Mouse (Mus musculus) neural tube, embryonic 14.5 days (tissue): ENCODE measurements around the gene Tmem115. TPM values are rescaled to one million over a fixed set of nuclear protein-coding genes. Genes with fewer than 3 reads are reported as not detected.

Source experiments
- ATAC-seq: fragments of 200-750 bp; cut with Nextera tagmentation; 2 replicates; pipeline ENCODE4 v1.8.0; 2017; ENCODE audit warnings: low read depth, mild to moderate bottlenecking, moderate TSS enrichment, moderate library complexity
- H3K27ac ChIP-seq: fragments of 300-500 bp; sonication (generic); 2 replicates; pipeline ENCODE4 v1.5.1; 2014; ENCODE audit warnings: low read depth, mild to moderate bottlenecking, control low read depth, low read length, moderate library complexity, mixed read lengths
- H3K27me3 ChIP-seq: fragments of 300-500 bp; sonication (generic); 2 replicates; pipeline ENCODE4 v1.6.1; 2014; ENCODE audit warnings: low read length; ENCODE audit not compliant: control insufficient read depth, insufficient read depth
- H3K36me3 ChIP-seq: fragments of 300-500 bp; sonication (generic); 2 replicates; pipeline ENCODE4 v1.6.1; 2014; ENCODE audit warnings: low read length, mixed read lengths; ENCODE audit not compliant: control insufficient read depth, insufficient read depth
- H3K4me1 ChIP-seq: fragments of 300-500 bp; sonication (generic); 2 replicates; pipeline ENCODE4 v1.6.1; 2014; ENCODE audit warnings: low read length; ENCODE audit not compliant: control insufficient read depth, insufficient read depth
- H3K4me2 ChIP-seq: fragments of 300-500 bp; sonication (generic); 2 replicates; pipeline ENCODE4 v1.6.1; 2014; ENCODE audit warnings: mild to moderate bottlenecking, low read depth, low read length, control low read depth
- H3K4me3 ChIP-seq: fragments of 300-500 bp; sonication (generic); 2 replicates; pipeline ENCODE4 v1.5.1; 2014; ENCODE audit warnings: low read depth, low read length, control low read depth, mixed read lengths
- H3K9ac ChIP-seq: fragments of 300-500 bp; sonication (generic); replicated peaks from 2 replicates; pipeline ENCODE4 v1.6.1; 2014; ENCODE audit warnings: low read depth, mild to moderate bottlenecking, control low read depth, low read length, mixed read lengths
- H3K9me3 ChIP-seq: fragments of 300-500 bp; sonication (generic); 2 replicates; pipeline ENCODE4 v1.6.1; 2016; ENCODE audit warnings: low read length; ENCODE audit not compliant: control insufficient read depth
- WGBS: fragments of 180-500 bp; shearing (Covaris S2); extraction: QIAGEN DNeasy Blood & Tissue Kit; methylation state at CpG from one replicate; pipeline ENCODE4 v1.1.7; 2014; 5-methylcytosine and 5-hydroxymethylcytosine counted together
- polyA plus RNA-seq: library from polyadenylated mRNA; unstranded; fragments of >200 nt; fragmentation: Nextera tagmentation; extraction: Ambion mirVana; gene quantifications from 2 replicates; pipeline ENCODE4 v1.2.1, GENCODE M21; 2014

Gene Tmem115
- 47.7 and 48.7 TPM in 2 replicates for polyA plus RNA-seq

GRCm38 (mm10) chr9:107533791-107534407, at the start of gene Tmem115:
Gene Tmem115 (plus strand): TSS chr9:107533945.
- Histone ChIP-seq H3K9me3 (no peaks in the 10 kb centered on the region), H3K9ac (peak within 1 kb of the TSS; percentile 85), H3K4me3 (peak within 1 kb of the TSS; percentile 84), H3K27me3 (no peaks in the 10 kb centered on the region), H3K36me3 (peaks cover 12% of the 10 kb centered on the region), H3K27ac (peak within 1 kb of the TSS; percentile 68), H3K4me2 (peak within 1 kb of the TSS; percentile 100), H3K4me1 (peaks cover 25% of the 10 kb centered on the region)
- WGBS = under 1% methylated on average over 47 of the region's 48 CpGs
- ATAC-seq = peak; percentile 98

- Histone ChIP-seq H3K27ac (peak overlapping the region; percentile 87), H3K9me3 (no peaks in the 10 kb centered on the region), H3K4me3 (no peak overlapping the region), H3K27me3 (no peaks in the 10 kb centered on the region), H3K9ac (0 out of 2 replicates have a peak overlapping the region, but pooled peaks have one; percentile 16), H3K36me3 (no peaks in the 10 kb centered on the region), H3K4me1 (peaks cover 46% of the 10 kb centered on the region), H3K4me2 (no peak overlapping the region)
- ATAC-seq = peak; percentile 85
- WGBS = 32% methylated on average over 17 of the region's 17 CpGs
Measured at GRCm38 (mm10) chr9:107484302-107484701, 49.4 kb upstream of the Tmem115 start.

- Histone ChIP-seq H3K27me3 (no peaks in the 10 kb centered on the region), H3K9me3 (no peaks in the 10 kb centered on the region), H3K4me2 (no peak overlapping the region), H3K4me1 (peaks cover 41% of the 10 kb centered on the region), H3K9ac (no peak overlapping the region), H3K4me3 (no peak overlapping the region), H3K36me3 (no peaks in the 10 kb centered on the region), H3K27ac (peak overlapping the region; percentile 87)
- WGBS = 54% methylated on average over 6 of the region's 6 CpGs
- no peak for ATAC-seq
Measured at GRCm38 (mm10) chr9:107484766-107485165, 49.0 kb upstream of the Tmem115 start.

GRCm38 (mm10) chr9:107486086-107486485, 47.7 kb upstream of the Tmem115 start:
- WGBS = 14% methylated on average over 10 of the region's 10 CpGs
- no peaks in the 10 kb centered on the region for H3K36me3 ChIP-seq
- no peak for ATAC-seq
- H3K9me3 ChIP-seq = no peaks in the 10 kb centered on the region
- H3K9ac ChIP-seq = no peak overlapping the region
- no peaks in the 10 kb centered on the region for H3K27me3 ChIP-seq
- H3K4me1 ChIP-seq = peaks cover 28% of the 10 kb centered on the region
- H3K4me2 ChIP-seq = no peak overlapping the region
- H3K4me3 ChIP-seq = no peak overlapping the region
- H3K27ac ChIP-seq = peak overlapping the region; percentile 8; the same call in 1 of the 2 replicates

- H3K27ac ChIP-seq = 0 out of 2 replicates have a peak overlapping the region, but pooled peaks have one; percentile 8
- H3K9me3 ChIP-seq = no peaks in the 10 kb centered on the region
- no peak overlapping the region for H3K4me2 ChIP-seq
- peaks cover 22% of the 10 kb centered on the region for H3K4me1 ChIP-seq
- no peak for ATAC-seq
- no peak overlapping the region for H3K9ac ChIP-seq
- no peaks in the 10 kb centered on the region for H3K36me3 ChIP-seq
- no peaks in the 10 kb centered on the region for H3K27me3 ChIP-seq
- WGBS = 60% methylated on average over 6 of the region's 6 CpGs
- H3K4me3 ChIP-seq = no peak overlapping the region
Measured at GRCm38 (mm10) chr9:107486507-107487225, 47.1 kb upstream of the Tmem115 start.

- Histone ChIP-seq H3K4me2 (no peak overlapping the region), H3K4me3 (no peak overlapping the region)
Measured at GRCm38 (mm10) chr9:107490146-107490545, 43.6 kb upstream of the Tmem115 start.

GRCm38 (mm10) chr9:107490625-107491024, 43.1 kb upstream of the Tmem115 start:
- no peak overlapping the region for H3K4me3 ChIP-seq
- H3K4me1 ChIP-seq = peaks cover 21% of the 10 kb centered on the region
- ATAC-seq = no peak
- H3K4me2 ChIP-seq = no peak overlapping the region
- H3K27me3 ChIP-seq = no peaks in the 10 kb centered on the region
- no peaks in the 10 kb centered on the region for H3K36me3 ChIP-seq
- no peaks in the 10 kb centered on the region for H3K9me3 ChIP-seq
- H3K27ac ChIP-seq = no peak overlapping the region
- H3K9ac ChIP-seq = no peak overlapping the region
- 63% methylated on average over 6 of the region's 6 CpGs for WGBS

More at GRCm38 (mm10) chr9:107490146-107490545, 43.6 kb upstream of the Tmem115 start:
- H3K27me3 ChIP-seq = no peaks in the 10 kb centered on the region
- no peak for ATAC-seq
- WGBS = 27% methylated on average over 8 of the region's 8 CpGs
- H3K9ac ChIP-seq = no peak overlapping the region
- H3K36me3 ChIP-seq = no peaks in the 10 kb centered on the region
- no peaks in the 10 kb centered on the region for H3K9me3 ChIP-seq
- H3K27ac ChIP-seq = no peak overlapping the region
- H3K4me1 ChIP-seq = peaks cover 21% of the 10 kb centered on the region

GRCm38 (mm10) chr9:107493511-107493910, 40.2 kb upstream of the Tmem115 start:
- Histone ChIP-seq H3K27ac (no peak overlapping the region), H3K9me3 (no peaks in the 10 kb centered on the region)
- no peak for ATAC-seq

GRCm38 (mm10) chr9:107494238-107494637, 39.5 kb upstream of the Tmem115 start:
- Histone ChIP-seq H3K4me3 (no peak overlapping the region), H3K9ac (no peak overlapping the region), H3K4me2 (no peak overlapping the region), H3K27ac (no peak overlapping the region), H3K4me1 (peaks cover 11% of the 10 kb centered on the region; the same call in 1 of the 2 replicates), H3K36me3 (0 out of 2 replicates have a peak, but pooled peaks cover 4% of the 10 kb centered on the region), H3K27me3 (no peaks in the 10 kb centered on the region), H3K9me3 (no peaks in the 10 kb centered on the region)
- 68% methylated on average over 12 of the region's 12 CpGs for WGBS
- ATAC-seq = no peak

More at GRCm38 (mm10) chr9:107493511-107493910, 40.2 kb upstream of the Tmem115 start:
- Histone ChIP-seq H3K9ac (no peak overlapping the region), H3K27me3 (no peaks in the 10 kb centered on the region), H3K4me1 (peaks cover 11% of the 10 kb centered on the region; the same call in 1 of the 2 replicates), H3K36me3 (0 out of 2 replicates have a peak, but pooled peaks cover 4% of the 10 kb centered on the region), H3K4me3 (no peak overlapping the region), H3K4me2 (no peak overlapping the region)
- WGBS = 63% methylated on average over 1 of the region's 1 CpGs
